Mouse (Mus musculus) G1E-ER4 (cell line): Measurements from ENCODE around the gene Cntnap5a. TPM values are rescaled to one million over a fixed set of nuclear protein-coding genes. Genes with fewer than 3 reads are reported as not detected.

Experiments used
- GATA1 ChIP-seq: IDR thresholded peaks from one replicate; pipeline ENCODE4 v1.8.0; 2012; ENCODE audit warnings: low read length, inconsistent platforms
- polyA plus RNA-seq: library from polyadenylated mRNA; stranded (reverse); fragments of >175 nt; gene quantifications from 2 replicates; pipeline ENCODE4 v1.2.3, GENCODE M21; 2012

Gene Cntnap5a
- not detected in 2 replicates for polyA plus RNA-seq

DNA sequence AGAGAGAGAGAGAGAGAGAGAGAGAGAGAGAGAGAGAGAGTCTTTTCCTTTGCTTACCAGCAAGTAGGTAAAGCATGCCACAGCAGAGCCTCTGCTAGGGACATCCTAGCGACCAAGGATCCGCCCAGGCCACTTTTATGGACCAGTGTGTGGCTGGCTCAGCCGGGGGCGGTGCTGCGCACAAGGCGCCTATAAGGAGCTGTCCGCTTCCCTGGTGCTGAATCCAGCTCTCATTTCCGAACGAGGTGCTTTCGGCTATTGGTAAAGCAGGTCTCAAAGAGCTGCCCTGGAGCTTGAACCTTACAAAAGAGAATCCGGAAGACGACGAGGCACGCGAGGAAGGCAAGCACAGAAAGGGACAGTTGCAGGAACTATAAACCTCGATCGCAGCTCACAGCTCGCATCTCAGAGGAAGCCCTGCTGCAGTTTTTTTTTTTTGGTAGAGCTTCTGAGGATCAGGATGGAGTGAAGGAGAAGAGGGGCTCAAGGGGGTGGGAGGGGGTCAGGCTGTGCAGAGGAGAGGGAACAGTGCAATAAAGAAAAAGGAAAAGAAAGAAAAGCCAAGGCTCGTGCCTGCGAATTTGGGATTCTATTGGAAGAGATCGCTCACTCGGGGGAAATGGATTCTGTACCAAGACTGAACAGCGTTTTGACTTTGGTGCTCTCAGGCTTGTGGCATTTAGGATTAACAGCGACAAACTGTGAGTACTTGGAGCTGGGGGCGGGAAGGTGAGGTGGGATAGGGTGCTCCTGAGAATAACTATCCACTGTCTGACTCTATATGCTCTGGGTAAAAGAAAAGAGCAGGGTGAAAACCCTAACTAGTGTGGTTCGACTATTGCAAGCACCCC, at the start of gene Cntnap5a:
TSS of gene Cntnap5a (plus strand) at position 239 of the 851 bp plus-strand sequence.
- TF ChIP-seq GATA1 = no peak

DNA sequence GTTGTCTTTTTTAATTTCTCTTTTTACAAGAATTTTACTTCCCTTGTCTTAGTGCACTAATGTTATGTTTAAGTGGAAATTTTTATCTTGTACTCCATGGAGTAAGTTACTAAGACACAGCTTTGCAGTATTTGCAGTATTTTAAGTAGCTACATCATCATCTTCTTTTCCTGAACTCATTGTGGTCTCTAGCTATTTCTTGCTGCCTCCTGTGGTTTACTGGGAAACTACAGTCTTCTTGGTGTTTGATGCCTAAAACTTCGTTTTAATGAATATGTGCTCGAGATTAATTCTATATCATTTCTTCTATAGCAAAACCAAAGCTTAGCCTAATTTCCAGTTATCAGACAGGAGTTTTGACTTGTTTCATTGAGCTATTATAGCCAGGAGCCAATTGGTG, 37.6 kb upstream of the Cntnap5a start:
- no peak for TF ChIP-seq GATA1

DNA sequence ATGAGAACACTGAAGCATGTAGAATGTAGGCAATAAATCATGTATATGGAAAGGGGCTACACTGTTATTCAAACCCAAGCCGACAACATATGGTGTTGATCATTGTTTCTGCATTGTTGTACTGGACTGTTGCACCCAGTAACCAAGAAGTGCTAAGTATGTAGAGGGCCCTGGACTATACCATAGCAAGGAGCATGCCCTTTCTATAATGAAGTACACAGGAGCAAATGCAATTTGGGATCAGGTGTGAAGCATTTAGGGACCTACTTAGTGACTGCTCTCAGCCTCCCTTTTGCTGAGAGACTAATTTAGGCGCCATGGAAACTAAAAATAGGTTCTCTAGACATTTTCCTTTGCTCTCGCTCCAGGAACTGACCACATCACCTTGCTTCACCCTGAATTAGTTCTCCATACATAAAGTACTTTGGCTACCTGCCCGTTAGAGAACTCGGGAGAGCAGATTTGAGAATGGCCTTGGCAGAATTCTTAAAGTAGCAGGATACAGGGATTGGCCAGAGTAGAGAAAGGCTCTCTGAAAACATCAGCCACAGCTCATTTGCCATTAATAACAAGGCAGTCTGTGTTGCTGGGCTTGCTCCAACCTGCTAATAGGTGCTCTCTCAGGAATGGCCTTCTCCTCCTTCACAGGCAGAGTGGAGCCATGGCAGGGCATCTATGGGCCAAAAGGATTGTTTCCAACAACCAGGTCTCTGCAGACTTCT, 26.1 kb upstream of the Cntnap5a start:
- TF ChIP-seq GATA1 = no peak

GRCm38 (mm10) chr1:115686494-115686893, 1.9 kb downstream of the Cntnap5a start:
- TF ChIP-seq GATA1 = no peak

DNA sequence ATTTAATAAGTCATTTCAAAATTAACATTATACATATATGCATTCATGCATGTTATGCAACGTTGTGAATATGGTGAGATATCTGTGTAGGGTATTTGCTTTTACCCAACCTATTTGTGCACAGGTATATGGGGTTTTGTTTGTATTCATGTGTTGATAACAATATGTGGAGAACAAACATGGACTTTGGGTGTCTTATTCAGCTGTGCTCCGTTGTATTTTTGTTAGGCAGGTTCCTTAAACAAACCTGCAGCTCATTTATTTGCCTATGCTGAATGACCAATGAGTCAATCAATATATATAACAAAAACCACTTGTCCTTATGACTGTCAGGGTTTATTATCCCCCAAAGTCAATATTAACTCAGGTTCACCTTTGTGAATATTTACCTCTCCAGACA, 15.2 kb downstream of the Cntnap5a start:
- no peak for TF ChIP-seq GATA1

DNA sequence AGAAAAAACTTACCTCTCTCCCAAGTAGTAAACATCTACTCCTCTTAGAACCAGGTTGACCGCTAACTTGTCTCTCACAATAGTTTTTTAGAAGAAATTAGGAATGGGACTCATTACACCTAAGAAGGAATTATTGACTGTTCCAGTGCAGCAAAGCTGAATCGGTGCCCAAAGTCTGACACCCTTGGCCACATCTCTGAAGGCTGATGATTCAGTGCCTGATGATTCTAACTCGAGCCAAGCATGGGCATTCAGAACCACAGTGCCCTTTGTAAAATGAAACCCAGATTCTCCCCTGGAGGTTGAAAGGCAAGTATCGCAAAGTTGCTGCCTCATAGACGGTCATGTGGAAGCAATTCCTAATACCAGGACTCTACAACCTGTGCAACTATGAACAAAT, 58.0 kb downstream of the Cntnap5a start:
- TF ChIP-seq GATA1 = no peak

DNA sequence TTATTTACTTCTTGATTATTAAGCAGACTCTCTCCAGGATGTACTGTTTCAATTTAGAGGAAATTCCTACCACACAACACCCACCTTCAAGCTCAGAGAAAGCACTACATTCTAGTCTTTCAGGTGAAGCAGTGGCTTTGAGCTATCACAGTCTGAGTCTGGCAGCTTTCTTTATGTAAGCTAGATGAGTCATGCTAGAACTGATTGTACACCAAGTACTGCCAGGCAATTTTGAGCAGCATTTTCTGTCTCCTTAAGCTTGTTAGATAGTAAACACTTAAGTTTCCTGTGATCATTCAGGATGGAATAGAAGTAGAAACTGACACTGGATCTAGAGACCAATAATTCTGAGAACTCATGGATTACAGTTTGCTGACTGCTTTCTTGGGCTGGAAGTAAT, 61.0 kb downstream of the Cntnap5a start:
- TF ChIP-seq GATA1 = no peak

GRCm38 (mm10) chr1:115784737-115785136, 100.2 kb downstream of the Cntnap5a start:
- no peak for TF ChIP-seq GATA1

DNA sequence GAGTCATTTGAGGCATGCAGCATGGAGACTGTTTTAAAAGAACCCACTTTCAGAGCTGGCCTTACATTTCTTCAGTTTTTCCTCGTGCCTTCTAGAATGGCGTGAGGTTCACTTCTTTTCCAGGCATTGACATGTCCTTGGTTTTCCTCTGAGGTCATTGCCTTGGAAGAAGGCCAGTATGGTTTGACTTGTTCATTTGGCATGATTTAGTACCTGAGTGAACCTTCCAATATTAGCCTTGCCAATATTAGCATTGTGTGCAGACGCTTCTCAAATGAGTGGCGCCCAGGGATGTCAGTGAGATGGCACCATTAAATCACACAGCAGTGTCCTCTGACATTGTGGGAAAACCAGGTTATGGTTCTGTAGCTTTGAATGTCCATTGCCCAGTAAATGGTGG, 158.0 kb downstream of the Cntnap5a start:
- TF ChIP-seq GATA1 = no peak

DNA sequence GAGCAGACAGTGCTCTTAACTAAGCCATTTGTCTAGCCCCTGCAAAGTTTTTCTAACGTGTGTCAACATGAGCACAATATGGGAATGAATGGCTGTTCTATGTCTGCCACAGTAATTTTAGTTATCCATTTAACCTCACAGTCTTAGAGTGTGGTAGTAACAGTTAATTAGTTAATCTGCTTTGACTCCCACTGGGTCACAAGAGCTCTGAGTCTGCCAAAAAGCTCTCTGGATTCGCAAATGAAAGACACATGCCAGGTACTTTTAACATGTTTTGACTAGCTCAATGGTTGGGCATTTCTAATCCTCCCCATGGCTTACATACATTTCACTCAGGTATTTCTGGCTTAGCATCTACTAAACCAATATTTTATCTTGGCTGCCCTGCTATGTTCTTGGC, 163.0 kb downstream of the Cntnap5a start:
- TF ChIP-seq GATA1 = no peak

DNA sequence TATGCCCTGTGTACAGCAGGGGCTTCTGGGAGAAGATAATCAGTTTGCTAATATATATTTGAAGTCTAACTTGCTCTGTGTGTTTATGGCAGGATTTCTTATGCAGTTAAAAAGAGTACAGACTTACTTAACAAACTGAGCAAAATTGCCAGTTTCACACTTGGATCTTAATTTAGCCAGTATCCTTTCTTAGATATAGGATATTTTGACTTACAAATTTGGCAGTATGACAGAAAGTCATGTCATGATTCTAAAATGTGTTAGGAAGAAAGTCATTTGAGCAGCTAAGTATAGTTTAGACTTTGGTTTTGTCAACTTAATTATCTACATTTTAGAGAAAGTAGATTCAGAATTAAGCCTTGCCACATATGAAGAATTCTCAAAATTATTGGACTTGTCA, 167.7 kb downstream of the Cntnap5a start:
- TF ChIP-seq GATA1 = no peak

GRCm38 (mm10) chr1:115918396-115918795, 233.8 kb downstream of the Cntnap5a start:
- no peak for TF ChIP-seq GATA1

- no peak for TF ChIP-seq GATA1
Observed at GRCm38 (mm10) chr1:115925953-115926665, 241.6 kb downstream of the Cntnap5a start.

- TF ChIP-seq GATA1 = no peak
Observed at GRCm38 (mm10) chr1:115932045-115932444, 247.5 kb downstream of the Cntnap5a start.

GRCm38 (mm10) chr1:115945892-115946291, 261.3 kb downstream of the Cntnap5a start:
- no peak for TF ChIP-seq GATA1

GRCm38 (mm10) chr1:115956528-115956927, 272.0 kb downstream of the Cntnap5a start:
- no peak for TF ChIP-seq GATA1

DNA sequence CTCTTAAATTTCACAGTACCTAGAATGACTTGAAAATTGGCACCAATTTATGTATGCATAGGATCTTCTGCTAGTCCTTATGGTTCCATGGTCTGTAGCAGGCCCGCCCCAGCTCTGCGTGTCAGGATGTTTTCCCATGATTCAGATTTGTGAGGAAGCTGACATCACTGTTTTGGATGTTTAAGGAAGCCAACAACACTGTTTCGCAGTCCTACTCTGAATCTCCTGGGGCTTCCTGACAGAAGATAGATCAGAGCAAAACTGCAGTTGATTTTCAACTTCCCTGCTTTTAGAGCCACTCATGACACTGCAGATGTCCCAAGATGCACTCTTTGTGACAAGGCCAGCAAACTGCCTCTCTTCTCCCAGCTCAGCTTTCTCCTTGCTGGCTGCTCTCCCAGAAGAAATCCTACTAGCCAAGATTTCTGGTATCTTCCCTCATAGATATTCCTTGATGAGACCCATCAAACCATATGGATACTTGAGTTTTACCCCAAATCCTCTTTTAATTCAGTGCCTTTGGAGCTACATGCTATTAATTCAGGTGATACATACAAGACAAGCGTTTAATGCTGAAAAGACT, 280.5 kb downstream of the Cntnap5a start:
- no peak for TF ChIP-seq GATA1
